Mouse (Mus musculus) retina, adult 2 months (tissue): ENCODE measurements around the gene Tbcb.
A peak's percentile ranks its signal among the peaks of the same experiment; 100 is the strongest.
"Not testable (repeated sequence)": the region's sequence is repeated elsewhere in the genome, so short reads cannot be mapped to it uniquely, and the experiment has no call there.

Experiments used
- DNase-seq: peaks from one replicate; pipeline ENCODE4 v3.0.0-alpha.2; 2012; ENCODE audit warnings: low read depth, low spot score

The Tbcb gene

GRCm38 (mm10) chr7:30222205-30222604 is 9.9 kb downstream of the Tbcb start:
- no peak for DNase-seq

GRCm38 (mm10) chr7:30221433-30221832 is 10.6 kb downstream of the Tbcb start:
- DNase-seq = no peak

GRCm38 (mm10) chr7:30220008-30220356 is 12.1 kb downstream of the Tbcb start:
- no peak for DNase-seq

GRCm38 (mm10) chr7:30219293-30220007 is 12.6 kb downstream of the Tbcb start:
- peak; percentile 64 for DNase-seq

GRCm38 (mm10) chr7:30217277-30217676 is 14.8 kb downstream of the Tbcb start:
- no peak for DNase-seq

GRCm38 (mm10) chr7:30216723-30217151 is 15.3 kb downstream of the Tbcb start:
- DNase-seq = peak; percentile 83

- no peak for DNase-seq
Measured at GRCm38 (mm10) chr7:30215875-30216274, 16.2 kb downstream of the Tbcb start.

- DNase-seq = no peak
Measured at GRCm38 (mm10) chr7:30213881-30214280, 18.2 kb downstream of the Tbcb start.

GRCm38 (mm10) chr7:30211025-30211424 is 21.0 kb downstream of the Tbcb start:
- no peak for DNase-seq

GRCm38 (mm10) chr7:30206364-30206763 is 25.7 kb downstream of the Tbcb start:
- not testable (repeated sequence) for DNase-seq

GRCm38 (mm10) chr7:30205383-30205782 is 26.7 kb downstream of the Tbcb start:
- no peak for DNase-seq

- DNase-seq = no peak
Measured at GRCm38 (mm10) chr7:30204380-30204779, 27.7 kb downstream of the Tbcb start.

GRCm38 (mm10) chr7:30202895-30203690 is 29.0 kb downstream of the Tbcb start:
- no peak for DNase-seq

GRCm38 (mm10) chr7:30200661-30201060 is 31.4 kb downstream of the Tbcb start:
- DNase-seq = not testable (repeated sequence)

- no peak for DNase-seq
Measured at GRCm38 (mm10) chr7:30200200-30200599, 31.9 kb downstream of the Tbcb start.

GRCm38 (mm10) chr7:30199498-30200139 is 32.5 kb downstream of the Tbcb start:
- DNase-seq = no peak

- DNase-seq = peak; percentile 67
Measured at GRCm38 (mm10) chr7:30198481-30198971, 33.5 kb downstream of the Tbcb start, which contains the start of gene Capns1. Gene Capns1 (minus strand): TSS chr7:30198811.

GRCm38 (mm10) chr7:30197592-30198129 is 34.4 kb downstream of the Tbcb start:
- no peak for DNase-seq

- DNase-seq = no peak
Measured at GRCm38 (mm10) chr7:30196171-30196570, 35.9 kb downstream of the Tbcb start.

GRCm38 (mm10) chr7:30195461-30195860 is 36.6 kb downstream of the Tbcb start:
- no peak for DNase-seq

- peak; percentile 91 for DNase-seq
Measured at GRCm38 (mm10) chr7:30194884-30195283, 37.2 kb downstream of the Tbcb start.
